Comparison of ENCODE assay signal across 33 mouse cellular contexts in the genomic region with DNA sequence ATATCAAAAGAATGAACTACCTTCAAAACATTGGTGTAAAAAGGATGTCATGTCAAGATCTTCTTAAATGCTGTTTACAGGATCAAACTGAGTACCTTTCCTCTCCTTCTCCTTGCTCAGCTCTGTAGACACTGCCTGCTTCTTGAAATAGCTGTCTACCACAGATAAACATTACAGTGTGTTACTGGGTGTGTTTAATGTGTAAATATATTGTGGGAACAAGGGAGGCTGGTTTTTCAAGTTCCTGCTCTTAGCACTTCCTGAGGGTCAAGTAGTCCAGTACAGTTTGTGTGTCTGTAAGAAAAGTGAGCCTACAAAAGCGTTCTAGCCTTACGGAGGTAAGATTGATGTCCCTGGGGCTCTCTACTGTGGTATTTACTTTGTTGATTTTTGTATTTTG. TPM values are rescaled to one million over a fixed set of nuclear protein-coding genes. Genes with fewer than 3 reads are reported as not detected.
DNase-seq lines count a peak whose midpoint lies in the region; ATAC-seq and TF ChIP-seq lines count a peak whose summit lies in the region.
"Had no signal": no experiment of that assay in that cellular context is flagged by ENCODE, and none has a peak within 500 bp of the region (broad histone marks: within the 10 kb centered on the region; RNA-seq: fewer than 3 reads in every experiment).

No protein-coding gene starts in this region.

- no peaks in the 10 kb centered on the region for H3K36me3 ChIP-seq in lung, embryonic 14.5 days (ENCODE audit: insufficient read depth)
- no peaks in the 10 kb centered on the region for H3K36me3 ChIP-seq in stomach, embryonic 16.5 days (ENCODE audit: control insufficient read depth, insufficient read depth, low read length)
- H3K36me3 ChIP-seq: forebrain, embryonic 10.5 days; heart, embryonic 10.5 days; heart, embryonic 13.5 days had no signal

- ATAC-seq in lung, embryonic 14.5 days (ENCODE audit: insufficient read depth): no peak
- peak; percentile 64; the same call in 1 of the 2 replicates for ATAC-seq in stomach, embryonic 16.5 days (ENCODE audit: insufficient read depth, low FRiP score)
- ATAC-seq: CD4-positive, CD25-positive, alpha-beta regulatory T cell, adult 4 months; forebrain, embryonic 13.5 days; forebrain, embryonic 16.5 days had no signal

- no peak overlapping the region for H3K4me2 ChIP-seq in lung, embryonic 14.5 days
- H3K4me2 ChIP-seq in stomach, embryonic 16.5 days (ENCODE audit: low read depth, low read length): no peak overlapping the region
- H3K4me2 ChIP-seq: forebrain, embryonic 13.5 days; heart, embryonic 13.5 days; hindbrain, embryonic 14.5 days had no signal

- no peak overlapping the region for H3K9ac ChIP-seq in lung, embryonic 14.5 days
- no peak overlapping the region for H3K9ac ChIP-seq in stomach, embryonic 16.5 days (ENCODE audit: low read length)
- H3K9ac ChIP-seq: forebrain, embryonic 13.5 days; heart, embryonic 13.5 days; hindbrain, embryonic 14.5 days had no signal

- no peak overlapping the region for H3K27ac ChIP-seq in lung, embryonic 14.5 days (ENCODE audit: low read depth)
- H3K27ac ChIP-seq in stomach, embryonic 16.5 days (ENCODE audit: low read length): no peak overlapping the region
- H3K27ac ChIP-seq: forebrain, embryonic 10.5 days; forebrain, embryonic 13.5 days; heart, adult 2 months; heart, embryonic 10.5 days; heart, embryonic 13.5 days; hindbrain, embryonic 14.5 days had no signal

- no peaks in the 10 kb centered on the region for H3K4me1 ChIP-seq in lung, embryonic 14.5 days (ENCODE audit: insufficient read depth)
- H3K4me1 ChIP-seq in stomach, embryonic 16.5 days (ENCODE audit: control insufficient read depth, insufficient read depth, low read length): no peaks in the 10 kb centered on the region
- H3K4me1 ChIP-seq: forebrain, embryonic 10.5 days; forebrain, embryonic 13.5 days; heart, embryonic 10.5 days; heart, embryonic 13.5 days had no signal

- intact Hi-C loops in left cerebral cortex, postnatal 14 days (cut with DNase I): no loop called here

- H3K27me3 ChIP-seq in lung, embryonic 14.5 days (ENCODE audit: insufficient read depth, low read length): no peaks in the 10 kb centered on the region
- no peaks in the 10 kb centered on the region for H3K27me3 ChIP-seq in stomach, embryonic 16.5 days (ENCODE audit: control insufficient read depth, insufficient read depth, low read length)
- H3K27me3 ChIP-seq: forebrain, embryonic 13.5 days; heart, embryonic 13.5 days had no signal

- peak; percentile 11 for DNase-seq in lung, embryonic 14.5 days
- DNase-seq in lung, postnatal 4 days: no peak
- peak; percentile 4 for DNase-seq in urinary bladder, postnatal 14 days (ENCODE audit: low spot score)
- no peak for DNase-seq in urinary bladder, adult 2 months (ENCODE audit: low spot score)
- DNase-seq in cerebellum, adult 8-10 months: no peak
- no peak for DNase-seq in left cerebral cortex, postnatal 14 days (ENCODE audit: low spot score in 2 of 2)
- DNase-seq: adrenal gland, adult 2 months; adrenal gland, postnatal 14 days; cerebellum, adult 11 months; cerebellum, adult 9-10 months; cerebellum, postnatal 14 days; gastrocnemius, postnatal 10 days; gastrocnemius, postnatal 36 days; heart, adult 2 months; heart, postnatal 14 days; heart, postnatal 4 days had no signal

- no peaks in the 10 kb centered on the region for H3K9me3 ChIP-seq in lung, embryonic 14.5 days (ENCODE audit: low read depth, low read length)
- H3K9me3 ChIP-seq in stomach, embryonic 16.5 days (replicated peaks; ENCODE audit: control insufficient read depth, low read length): no peaks in the 10 kb centered on the region
- H3K9me3 ChIP-seq: forebrain, embryonic 10.5 days; forebrain, embryonic 13.5 days; heart, embryonic 10.5 days; heart, embryonic 13.5 days had no signal

- no peak for TF ChIP-seq CTCF in lung, embryonic 14.5 days (IDR thresholded peaks at IDR 0.05; ENCODE audit: low read depth)

- WGBS in lung, embryonic 14.5 days: 53% methylated on average over 2 of the region's 2 CpGs
- 55% methylated on average over 2 of the region's 2 CpGs for WGBS in stomach, embryonic 16.5 days

- no peak overlapping the region for H3K4me3 ChIP-seq in lung, embryonic 14.5 days (ENCODE audit: low read depth, low read length)
- no peak overlapping the region for H3K4me3 ChIP-seq in stomach, embryonic 16.5 days (replicated peaks; ENCODE audit: low read length)
- H3K4me3 ChIP-seq: forebrain, embryonic 10.5 days; forebrain, embryonic 13.5 days; heart, adult 2 months; heart, embryonic 10.5 days; heart, embryonic 13.5 days had no signal

RNA-seq across cellular contexts. Expression of gene H2al3, which starts 12.4 kb away (rescaled TPM):
- polyA plus RNA-seq in lung, embryonic 14.5 days (2014; fragmentation: Nextera tagmentation; extraction: Ambion mirVana): not detected in 2 replicates
- polyA plus RNA-seq in urinary bladder, adult 2 months (2012; rRNA removed): 0.14 and 0.21 TPM in 2 replicates
- polyA plus RNA-seq in stomach, embryonic 16.5 days (2015; fragmentation: Nextera tagmentation; extraction: Ambion mirVana): not detected in 2 replicates
- total RNA-seq in left cerebral cortex, postnatal 14 days (2021): not detected
- total RNA-seq: adrenal gland, adult 2 months; adrenal gland, postnatal 14 days; adrenal gland, postnatal 4 days; gastrocnemius, adult 18-20 months; gastrocnemius, postnatal 10 days; gastrocnemius, postnatal 36 days; granulocyte monocyte progenitor cell, adult 5-6 weeks; heart, adult 2 months; heart, postnatal 14 days; heart, postnatal 4 days; MEL had no signal
- polyA plus RNA-seq: adrenal gland, adult 2 months; CD4-positive, CD25-positive, alpha-beta regulatory T cell, adult 4 months; embryonic facial prominence, embryonic 11.5 days; embryonic facial prominence, embryonic 14.5 days; forebrain, embryonic 10.5 days; forebrain, embryonic 13.5 days; forebrain, embryonic 16.5 days; heart, adult 2 months; heart, embryonic 10.5 days; heart, embryonic 13.5 days; heart, embryonic 16.5 days; hindbrain, embryonic 11.5 days; hindbrain, embryonic 14.5 days had no signal

RNA-seq across cellular contexts. Expression of gene Hypm, which starts 15.1 kb away (rescaled TPM):
- not detected in 2 replicates for polyA plus RNA-seq in lung, embryonic 14.5 days (2014; fragmentation: Nextera tagmentation; extraction: Ambion mirVana)
- polyA plus RNA-seq in urinary bladder, adult 2 months (2012; rRNA removed): 0.44 TPM in 1 of 2 replicates, not detected in the other
- polyA plus RNA-seq in stomach, embryonic 16.5 days (2015; fragmentation: Nextera tagmentation; extraction: Ambion mirVana): not detected in 2 replicates
- not detected for total RNA-seq in left cerebral cortex, postnatal 14 days (2021)
- total RNA-seq: adrenal gland, postnatal 14 days; adrenal gland, postnatal 4 days; gastrocnemius, adult 18-20 months; gastrocnemius, postnatal 10 days; gastrocnemius, postnatal 36 days; granulocyte monocyte progenitor cell, adult 5-6 weeks; heart, adult 2 months; heart, postnatal 14 days; heart, postnatal 4 days; MEL had no signal
- polyA plus RNA-seq: C2C12; CD4-positive, CD25-positive, alpha-beta regulatory T cell, adult 4 months; embryonic facial prominence, embryonic 11.5 days; embryonic facial prominence, embryonic 14.5 days; forebrain, embryonic 10.5 days; forebrain, embryonic 13.5 days; forebrain, embryonic 16.5 days; heart, adult 2 months; heart, embryonic 10.5 days; heart, embryonic 13.5 days; heart, embryonic 16.5 days; hindbrain, embryonic 11.5 days; hindbrain, embryonic 14.5 days had no signal

RNA-seq across cellular contexts. Expression of gene Sytl5, which starts 23.6 kb away (rescaled TPM):
- polyA plus RNA-seq in lung, embryonic 14.5 days (2014; fragmentation: Nextera tagmentation; extraction: Ambion mirVana): 0.83 and 0.86 TPM in 2 replicates
- 2.8 and 3.9 TPM in 2 replicates for polyA plus RNA-seq in urinary bladder, adult 2 months (2012; rRNA removed)
- polyA plus RNA-seq in stomach, embryonic 16.5 days (2015; fragmentation: Nextera tagmentation; extraction: Ambion mirVana): 2.8 and 3.0 TPM in 2 replicates
- 1 to 10 TPM; 3.6 to 4.1 TPM for total RNA-seq in left cerebral cortex, postnatal 14 days (2021)
- total RNA-seq: gastrocnemius, postnatal 36 days; granulocyte monocyte progenitor cell, adult 5-6 weeks; MEL had no signal
- polyA plus RNA-seq: CD4-positive, CD25-positive, alpha-beta regulatory T cell, adult 4 months; heart, adult 2 months had no signal

Comparison
In these comparisons a context has a peak if more than half of its experiments do, and no peak if none do; other contexts are left out.
1. DNase-seq: peak in lung, embryonic 14.5 days (single experiment) and urinary bladder, postnatal 14 days (single experiment); none in lung, postnatal 4 days (0 of 2), urinary bladder, adult 2 months (single experiment), cerebellum, adult 8-10 months (single experiment) and left cerebral cortex, postnatal 14 days (0 of 2).